In genomic region chr10:103367371-103368295, GRCm38 (mm10) we compare ENCODE assay signal across 9 mouse cellular contexts. TPM values are rescaled to one million over a fixed set of nuclear protein-coding genes. Genes with fewer than 3 reads are reported as not detected.
DNase-seq lines count a peak whose midpoint lies in the region; ATAC-seq lines count a peak whose summit lies in the region.
"Had no signal": no experiment of that assay in that cellular context is flagged by ENCODE, and none has a peak within 500 bp of the region (broad histone marks: within the 10 kb centered on the region; RNA-seq: fewer than 3 reads in every experiment).

Gene Slc6a15 (plus strand): TSS chr10:103367783.

- no peak within 1 kb of the TSS for H3K27ac ChIP-seq in heart, embryonic 13.5 days (replicated peaks)
- no peak within 1 kb of the TSS for H3K27ac ChIP-seq in liver, embryonic 15.5 days (replicated peaks)

- WGBS in heart, embryonic 13.5 days, result under 1% methylated on average over 43 of the region's 43 CpGs
- WGBS in liver, embryonic 15.5 days (ENCODE audit: insufficient replicate concordance), result under 1% methylated on average over 43 of the region's 43 CpGs

- peak within 1 kb of the TSS; percentile 76 for H3K9ac ChIP-seq in heart, embryonic 13.5 days
- H3K9ac ChIP-seq in liver, embryonic 15.5 days, result no peak within 1 kb of the TSS

- ATAC-seq in heart, embryonic 13.5 days (ENCODE audit: extremely low read depth, insufficient number of reproducible peaks, low FRiP score, low TSS enrichment), result no peak
- no peak for ATAC-seq in liver, embryonic 15.5 days (ENCODE audit: insufficient read depth)
- no peak for ATAC-seq in monocyte, adult 5-6 weeks (replicated peaks; ENCODE audit: insufficient number of reproducible peaks, low FRiP score, low TSS enrichment, poor library complexity, severe bottlenecking)

- no peaks in the 10 kb centered on the region for H3K9me3 ChIP-seq in heart, embryonic 13.5 days
- no peaks in the 10 kb centered on the region for H3K9me3 ChIP-seq in liver, embryonic 15.5 days (replicated peaks)

- H3K36me3 ChIP-seq in heart, embryonic 13.5 days, result no peaks in the 10 kb centered on the region
- no peaks in the 10 kb centered on the region for H3K36me3 ChIP-seq in liver, embryonic 15.5 days (replicated peaks)
- H3K36me3 ChIP-seq: G1E had no signal

- H3K4me2 ChIP-seq in heart, embryonic 13.5 days, result peak within 1 kb of the TSS; percentile 99
- peak within 1 kb of the TSS; percentile 61 for H3K4me2 ChIP-seq in liver, embryonic 15.5 days

- no peak for DNase-seq in heart, adult 9 months (ENCODE audit: low spot score in 2 of 2)
- peak; percentile 80 to 84 for DNase-seq in cerebellum, postnatal 25 days
- DNase-seq in frontal cortex, postnatal 36 days (ENCODE audit: low spot score in 2 of 2), result peak; percentile 56 to 62
- DNase-seq in kidney, postnatal 14 days, result peak; percentile 53
- DNase-seq in ovary, postnatal 10 days (ENCODE audit: low spot score), result peak; percentile 1

- peaks cover 21% of the 10 kb centered on the region for H3K27me3 ChIP-seq in heart, embryonic 13.5 days (replicated peaks)
- H3K27me3 ChIP-seq in liver, embryonic 15.5 days, result peaks cover 25% of the 10 kb centered on the region

- 0 out of 2 replicates have a peak, but pooled peaks cover 11% of the 10 kb centered on the region for H3K4me1 ChIP-seq in heart, embryonic 13.5 days
- H3K4me1 ChIP-seq in liver, embryonic 15.5 days (replicated peaks), result peaks cover 6% of the 10 kb centered on the region

- peak within 1 kb of the TSS; percentile 65 for H3K4me3 ChIP-seq in heart, embryonic 13.5 days
- H3K4me3 ChIP-seq in liver, embryonic 15.5 days (replicated peaks), result peak within 1 kb of the TSS; percentile 44

RNA-seq across cellular contexts. Expression of gene Slc6a15, which starts in this region (rescaled TPM):
- 0.66 and 0.85 TPM in 2 replicates for polyA plus RNA-seq in heart, embryonic 13.5 days (2015; fragmentation: Nextera tagmentation; extraction: Ambion mirVana)
- polyA plus RNA-seq in liver, embryonic 15.5 days (2015; fragmentation: Nextera tagmentation; extraction: Ambion mirVana), result 0.07 and 0.12 TPM in 2 replicates
- not detected in 3 replicates for total RNA-seq in monocyte, adult 5-6 weeks (2017)
- polyA plus RNA-seq: G1E had no signal

Comparison
In these comparisons a context has a peak if more than half of its experiments do, and no peak if none do; other contexts are left out.
1. DNase-seq: peak in cerebellum, postnatal 25 days (2 of 2), frontal cortex, postnatal 36 days (2 of 2), kidney, postnatal 14 days (single experiment) and ovary, postnatal 10 days (single experiment); none in heart, adult 9 months (0 of 2).